In genomic region chr15:81927741-81928140, GRCm38 (mm10) we compare ENCODE assay signal across 11 mouse cellular contexts. TPM values are rescaled to one million over a fixed set of nuclear protein-coding genes. Genes with fewer than 3 reads are reported as not detected.
DNase-seq lines count a peak whose midpoint lies in the region; TF ChIP-seq lines count a peak whose summit lies in the region.
"Had no signal": no experiment of that assay in that cellular context is flagged by ENCODE, and none has a peak within 500 bp of the region (broad histone marks: within the 10 kb centered on the region; RNA-seq: fewer than 3 reads in every experiment).

No protein-coding gene starts in this region.

- H3K27ac ChIP-seq in spleen, adult 2 months (ENCODE audit: insufficient read depth, low read length): peak overlapping the region; percentile 87

- intact Hi-C loops in gastrocnemius, postnatal 14 days (cut with DNase I; ENCODE audit: low total_unique reads): no loop called here

- peaks cover 13% of the 10 kb centered on the region for H3K4me1 ChIP-seq in spleen, adult 2 months (ENCODE audit: control insufficient read depth, insufficient read depth, insufficient read length)

- 24% methylated on average over 4 of the region's 4 CpGs for WGBS in spleen, adult 2 months

- TF ChIP-seq CTCF in spleen, adult 2 months (IDR thresholded peaks at IDR 0.05; ENCODE audit: extremely low read depth, insufficient read depth, insufficient read length, insufficient replicate concordance): no peak

- H3K27me3 ChIP-seq in spleen, adult 2 months (ENCODE audit: control insufficient read depth, insufficient read depth, low read length): no peaks in the 10 kb centered on the region
- H3K27me3 ChIP-seq: limb, embryonic 15.5 days had no signal

- H3K4me3 ChIP-seq in spleen, adult 2 months (ENCODE audit: extremely low read depth, insufficient read depth, insufficient read length): no peak overlapping the region
- H3K4me3 ChIP-seq: limb, embryonic 15.5 days had no signal

- no peak for TF ChIP-seq POLR2A in spleen, adult 2 months (IDR thresholded peaks at IDR 0.05; ENCODE audit: low read depth, low read length)

- peak; percentile 57 to 60 for DNase-seq in cerebellum, postnatal 10 days
- DNase-seq in cerebellum, adult 11-12 months: no peak
- DNase-seq in spleen, adult 2 months (ENCODE audit: low read depth in 1 of 2, low spot score in 2 of 2): no peak
- no peak for DNase-seq in spleen, adult 12 weeks (ENCODE audit: low spot score)
- DNase-seq in kidney, postnatal 14 days: peak; percentile 88
- no peak for DNase-seq in embryo, embryonic 10.5 days (ENCODE audit: low spot score)
- DNase-seq in cerebellum, adult 18-20 months: no peak
- DNase-seq in gastrocnemius, postnatal 14 days: no peak
- DNase-seq: right cerebral cortex, postnatal 14 days had no signal

- H3K36me3 ChIP-seq in spleen, adult 2 months (ENCODE audit: control insufficient read depth, insufficient read depth, low read length): no peaks in the 10 kb centered on the region

RNA-seq across cellular contexts. Expression of gene Polr3h, which starts 1.7 kb away (rescaled TPM):
- 8.6 and 11.1 TPM in 2 replicates for polyA plus RNA-seq in spleen, adult 2 months (2012; rRNA removed)
- 1 to 10 TPM; 7.3 to 8.1 TPM for total RNA-seq in gastrocnemius, postnatal 14 days (2021)

RNA-seq across cellular contexts. Expression of gene Csdc2, which starts 8.8 kb away (rescaled TPM):
- 5.4 and 6.1 TPM in 2 replicates for polyA plus RNA-seq in spleen, adult 2 months (2012; rRNA removed)
- total RNA-seq in gastrocnemius, postnatal 14 days (2021): 1 to 10 TPM; 3.7 to 3.8 TPM

RNA-seq across cellular contexts. Expression of gene Pmm1, which starts 33.0 kb away (rescaled TPM):
- 18.2 and 28.1 TPM in 2 replicates for polyA plus RNA-seq in spleen, adult 2 months (2012; rRNA removed)
- total RNA-seq in gastrocnemius, postnatal 14 days (2021): 10 to 100 TPM; 15.2 to 16.9 TPM

RNA-seq across cellular contexts. Expression of gene 1700029P11Rik, which starts 52.6 kb away (rescaled TPM):
- not detected in 2 replicates for polyA plus RNA-seq in spleen, adult 2 months (2012; rRNA removed)
- not detected for total RNA-seq in gastrocnemius, postnatal 14 days (2021)
- total RNA-seq: heart, adult 8-10 months had no signal
- polyA plus RNA-seq: limb, embryonic 15.5 days had no signal

RNA-seq across cellular contexts. Expression of gene Aco2, which starts 55.6 kb away (rescaled TPM):
- polyA plus RNA-seq in spleen, adult 2 months (2012; rRNA removed): 68.7 and 80.4 TPM in 2 replicates
- 1,000 to 10,000 TPM in 1 of 2 experiments, 100 to 1,000 TPM in 1; 894 to 1,160 TPM for total RNA-seq in gastrocnemius, postnatal 14 days (2021)

Comparison
In these comparisons a context has a peak if more than half of its experiments do, and no peak if none do; other contexts are left out.
1. DNase-seq: peak in cerebellum, postnatal 10 days (2 of 2) and kidney, postnatal 14 days (single experiment); none in cerebellum, adult 11-12 months (single experiment), spleen, adult 2 months (0 of 2), spleen, adult 12 weeks (single experiment), embryo, embryonic 10.5 days (single experiment), cerebellum, adult 18-20 months (0 of 2) and gastrocnemius, postnatal 14 days (single experiment).